Mouse (Mus musculus): ENCODE measurements around the gene Utp6.
A peak's percentile ranks its signal among the peaks of the same experiment; 100 is the strongest.
"Not testable (repeated sequence)": the region's sequence is repeated elsewhere in the genome, so short reads cannot be mapped to it uniquely, and the experiment has no call there.

The Utp6 gene

DNA sequence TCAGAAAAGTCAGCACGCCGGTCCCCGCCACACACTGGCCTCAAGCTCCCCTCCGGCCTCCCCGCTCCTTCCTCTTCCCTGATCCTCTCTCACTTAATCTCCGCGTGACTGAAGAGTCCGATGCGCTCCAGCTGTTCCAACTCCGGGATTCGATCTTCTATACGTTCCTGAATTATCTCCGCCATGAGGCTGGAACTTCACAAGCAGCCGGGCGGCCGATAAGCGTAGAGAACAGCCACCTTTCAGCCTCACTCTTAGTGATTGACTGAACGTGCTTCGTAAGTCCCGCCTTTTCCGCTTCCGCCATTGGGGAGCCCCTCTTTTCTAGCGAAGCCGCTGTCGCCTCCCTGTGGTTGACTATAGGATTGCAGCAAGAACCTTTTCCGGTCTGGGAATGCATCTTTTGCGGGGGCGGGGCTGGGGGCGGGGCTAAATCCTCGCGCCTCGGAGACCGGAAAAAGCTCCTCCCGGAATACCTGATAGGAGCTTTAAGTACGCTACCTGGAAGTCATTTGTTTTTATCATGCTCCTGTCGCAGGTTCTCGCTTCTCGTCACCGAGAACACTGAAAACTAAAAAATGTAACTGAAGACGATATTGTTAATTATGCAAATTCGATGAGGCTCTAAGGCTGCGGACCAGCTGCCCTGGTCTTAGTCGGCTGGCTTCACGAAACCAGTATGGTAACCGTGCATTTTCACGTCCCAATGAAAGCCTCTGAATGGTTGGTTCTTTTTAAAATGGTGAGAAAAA lies at the start of gene Utp6:
Gene Utp6, minus strand, starts transcription at position 266 of the 752 bp plus-strand sequence.
- peak; percentile 98 to 100 for DNase-seq

DNA sequence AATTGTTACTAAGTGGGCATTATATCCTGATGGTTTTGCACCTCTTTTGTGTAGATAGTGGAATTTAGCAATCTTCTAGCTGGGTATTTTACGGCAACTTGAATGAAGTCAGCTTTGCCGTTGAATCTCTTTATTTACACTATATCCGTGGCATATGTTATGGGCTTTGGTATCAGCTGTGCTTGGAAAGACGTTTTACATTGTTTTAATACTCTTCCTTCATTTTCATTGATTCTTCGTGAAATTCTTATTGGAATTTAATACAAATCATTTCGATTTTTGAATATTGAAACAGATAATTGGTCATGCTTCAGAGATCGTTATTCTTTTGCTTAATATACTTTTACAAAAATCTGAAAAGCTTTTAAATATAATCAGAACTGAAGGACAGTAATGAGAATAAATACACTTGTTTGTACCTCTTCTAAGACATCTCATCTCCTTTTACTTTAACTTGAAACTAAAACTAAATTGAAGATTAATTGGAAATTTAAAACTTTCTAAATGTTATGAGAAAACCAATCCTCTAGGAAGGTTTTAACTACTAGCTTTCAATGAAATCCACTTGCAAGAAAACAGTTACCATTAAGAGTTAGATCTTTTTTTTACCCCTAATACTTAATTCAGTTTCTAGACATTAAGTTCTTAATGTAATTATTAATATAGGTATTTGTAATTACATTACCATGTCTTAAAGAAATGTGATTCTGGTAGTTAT lies 32.2 kb upstream of the Utp6 start:
- DNase-seq: no peak

DNA sequence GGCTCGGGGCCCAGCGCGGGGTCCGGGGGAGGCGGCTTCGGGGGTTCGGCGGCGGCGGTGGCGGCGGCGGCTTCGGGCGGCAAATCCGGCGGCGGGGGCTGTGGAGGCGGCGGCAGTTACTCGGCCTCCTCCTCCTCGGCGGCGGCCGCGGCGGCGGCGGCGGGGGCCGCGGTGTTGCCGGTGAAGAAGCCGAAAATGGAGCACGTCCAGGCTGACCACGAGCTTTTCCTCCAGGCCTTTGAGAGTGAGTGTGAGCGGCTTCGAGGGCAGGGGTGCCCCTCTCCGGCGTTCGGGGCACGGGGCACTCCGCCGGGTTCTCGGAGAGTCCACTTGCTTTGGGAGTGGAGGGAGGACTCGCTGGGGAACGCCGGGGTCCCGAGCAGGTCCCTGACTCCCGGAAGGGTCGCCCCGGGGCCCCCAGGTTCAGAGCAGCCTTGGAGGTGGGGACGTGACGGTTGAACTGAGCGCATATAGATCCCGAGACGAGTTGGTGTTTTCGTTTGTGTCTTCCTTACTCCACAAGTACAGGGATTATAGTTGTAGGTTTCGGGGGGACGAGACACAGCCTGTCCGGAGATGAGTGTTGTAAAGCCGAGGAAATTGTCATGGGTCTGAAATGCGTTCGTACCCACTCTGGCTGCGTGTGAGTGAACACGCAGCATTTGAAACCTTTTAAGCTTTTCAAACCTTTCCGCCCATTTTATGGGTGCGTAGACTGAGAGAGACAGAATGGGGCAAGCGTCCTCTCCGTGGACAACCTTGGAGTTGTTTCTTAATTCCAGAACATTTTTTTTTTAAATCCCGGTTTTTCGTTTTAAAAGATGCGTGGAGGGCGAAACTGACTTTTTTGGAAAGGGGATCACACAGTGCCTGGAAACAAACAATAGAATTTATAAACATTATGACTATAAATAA lies 31.4 kb upstream of the Utp6 start:
- DNase-seq: peak; percentile 4 to 65

DNA sequence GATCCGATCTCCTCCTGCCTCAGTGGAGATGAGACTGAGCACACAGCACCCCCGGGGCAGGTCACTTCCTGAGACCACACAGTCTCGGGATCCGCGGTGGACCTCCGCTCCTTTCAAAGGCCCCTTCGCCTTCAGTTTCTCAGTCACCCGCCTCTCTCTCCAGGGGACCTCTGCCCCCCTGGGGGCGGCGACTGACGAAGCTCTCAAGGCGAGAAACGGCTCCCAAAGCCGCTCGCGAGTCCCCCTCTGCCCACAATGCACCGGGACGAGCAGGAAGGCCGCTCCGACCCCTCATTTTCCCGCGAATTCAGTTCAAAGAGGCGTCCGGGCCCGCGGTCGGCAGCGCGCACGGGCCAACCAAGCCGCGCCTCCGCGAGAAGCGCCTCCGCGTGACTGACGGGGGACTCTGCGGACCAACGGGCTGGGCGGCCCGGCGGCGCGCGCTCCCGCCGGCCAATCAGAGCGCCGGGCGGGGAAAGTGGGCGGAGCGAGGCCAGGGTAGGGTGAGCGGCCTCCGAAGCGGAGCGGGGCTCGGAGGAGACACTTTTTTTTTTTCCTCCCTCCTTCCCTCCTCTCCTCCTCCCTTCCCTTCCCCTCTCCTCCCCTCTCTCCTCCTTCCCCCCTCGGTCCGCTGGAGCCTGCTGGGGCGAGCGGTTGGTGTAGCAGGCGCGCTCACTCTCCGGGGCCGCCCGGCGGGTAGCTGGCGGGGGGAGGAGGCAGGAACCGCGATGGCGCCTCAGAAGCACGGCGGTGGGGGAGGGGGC lies 30.6 kb upstream of the Utp6 start, which contains the start of gene Suz12:
Gene Suz12, plus strand, starts transcription at position 515 of the 764 bp plus-strand sequence.
- peak; percentile 94 to 98 for DNase-seq

DNA sequence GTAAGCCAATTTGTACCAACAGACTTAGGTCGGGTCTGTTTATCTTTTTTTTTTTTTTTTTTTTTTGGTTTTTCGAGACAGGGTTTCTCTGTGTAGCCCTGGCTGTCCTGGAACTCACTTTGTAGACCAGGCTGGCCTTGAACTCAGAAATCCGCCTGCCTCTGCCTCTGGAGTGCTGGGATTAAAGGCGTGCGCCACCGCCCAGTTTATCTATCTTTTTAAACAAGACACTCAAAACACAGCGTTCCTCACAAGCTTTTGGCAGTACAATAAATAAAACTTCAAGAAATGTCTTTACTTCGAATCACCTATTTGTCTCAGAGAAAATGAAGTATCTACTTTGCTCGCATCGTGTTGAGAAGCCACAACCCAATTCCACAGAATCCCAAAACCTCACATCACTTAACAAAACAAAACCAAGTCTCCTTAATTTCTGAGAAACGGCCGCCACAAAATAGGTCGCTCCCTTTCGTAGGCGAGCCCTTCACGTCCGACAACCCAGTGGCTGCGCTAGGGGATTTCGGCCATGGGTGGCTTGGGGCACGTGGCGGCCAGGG lies 29.9 kb upstream of the Utp6 start:
- no peak for DNase-seq

- DNase-seq: no peak
Measured at GRCm38 (mm10) chr11:79991600-79991999, 29.4 kb upstream of the Utp6 start.

- DNase-seq: no peak
Measured at GRCm38 (mm10) chr11:79990120-79990519, 27.9 kb upstream of the Utp6 start.

DNA sequence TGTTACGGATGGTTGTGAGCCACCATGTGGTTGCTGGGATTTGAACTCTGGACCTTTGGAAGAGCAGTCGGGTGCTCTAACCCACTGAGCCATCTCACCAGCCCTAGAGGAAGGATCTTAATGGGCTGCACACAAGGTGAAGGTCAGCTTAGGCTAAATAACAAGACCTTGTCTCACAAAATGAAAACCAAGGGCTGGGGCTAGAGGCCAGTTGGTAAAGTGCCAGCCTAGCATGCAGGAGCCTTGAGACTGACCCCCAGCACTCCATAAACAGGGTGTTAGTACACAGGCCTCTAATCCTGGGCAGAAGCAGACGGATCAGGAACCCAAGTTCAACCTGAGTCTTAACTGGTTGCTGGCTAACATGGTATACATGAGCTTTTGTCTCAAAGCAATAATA lies 25.7 kb upstream of the Utp6 start:
- DNase-seq: no peak

DNA sequence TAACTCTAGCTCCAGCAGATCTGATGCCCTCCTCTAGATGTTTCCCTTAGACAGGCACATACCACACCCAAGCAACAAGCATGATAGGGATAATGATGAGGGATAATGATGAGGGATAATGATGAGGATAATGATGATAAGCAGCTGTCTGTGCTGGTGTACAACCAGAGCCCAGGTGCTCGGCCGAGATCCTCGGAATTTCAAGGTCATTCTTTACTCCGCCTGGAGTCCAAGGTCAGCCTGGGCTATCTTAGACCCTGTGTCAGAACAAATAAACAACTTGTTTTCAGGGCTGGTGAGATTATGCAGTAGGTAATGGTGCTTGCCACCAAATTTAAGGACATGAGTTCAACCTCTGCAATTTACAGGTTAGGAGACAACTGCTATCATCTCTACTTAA lies 24.7 kb upstream of the Utp6 start:
- DNase-seq: no peak

GRCm38 (mm10) chr11:79977747-79978146 lies 15.6 kb upstream of the Utp6 start:
- not testable (repeated sequence) for DNase-seq

DNA sequence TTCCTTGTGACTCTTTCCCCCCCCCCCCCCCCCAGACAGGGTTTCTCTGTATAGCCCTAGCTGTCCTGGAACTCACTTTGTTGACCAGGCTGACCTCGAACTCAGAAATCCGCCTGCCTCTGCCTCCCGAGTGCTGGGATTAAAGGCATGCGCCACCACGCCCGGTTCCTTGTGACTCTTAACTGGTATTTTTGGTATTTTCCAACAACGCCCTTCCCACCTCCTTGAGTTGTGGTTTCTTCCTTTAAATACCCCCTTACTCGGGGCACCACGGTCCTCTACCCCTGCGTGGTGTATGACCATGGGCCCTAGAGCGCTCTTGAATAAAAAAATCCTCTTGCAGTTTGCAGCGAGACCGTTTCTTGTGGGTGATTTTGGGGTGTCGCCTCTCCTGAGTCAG lies 14.9 kb upstream of the Utp6 start:
- not testable (repeated sequence) for DNase-seq

- DNase-seq: not testable (repeated sequence)
Measured at GRCm38 (mm10) chr11:79976645-79977044, 14.5 kb upstream of the Utp6 start.

DNA sequence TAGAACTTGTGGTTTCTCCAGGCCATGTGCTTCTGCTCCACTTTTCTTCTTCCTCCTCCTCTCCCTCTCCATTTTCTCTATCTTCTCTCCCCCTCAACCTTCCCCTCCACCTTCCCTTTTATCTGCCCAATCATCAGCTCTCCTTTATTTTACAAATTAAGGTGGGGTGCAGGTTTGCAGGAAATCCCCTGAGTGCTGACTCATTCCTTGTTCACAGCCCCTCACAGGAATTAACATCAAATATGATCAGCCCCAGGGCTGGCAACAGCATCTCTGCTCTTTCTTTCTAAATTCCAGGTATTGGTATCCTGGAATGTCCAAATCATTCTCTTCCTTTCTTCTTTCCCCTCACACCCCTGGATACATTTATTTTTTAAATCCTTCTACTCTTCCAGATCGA lies 14.0 kb upstream of the Utp6 start:
- no peak for DNase-seq

DNA sequence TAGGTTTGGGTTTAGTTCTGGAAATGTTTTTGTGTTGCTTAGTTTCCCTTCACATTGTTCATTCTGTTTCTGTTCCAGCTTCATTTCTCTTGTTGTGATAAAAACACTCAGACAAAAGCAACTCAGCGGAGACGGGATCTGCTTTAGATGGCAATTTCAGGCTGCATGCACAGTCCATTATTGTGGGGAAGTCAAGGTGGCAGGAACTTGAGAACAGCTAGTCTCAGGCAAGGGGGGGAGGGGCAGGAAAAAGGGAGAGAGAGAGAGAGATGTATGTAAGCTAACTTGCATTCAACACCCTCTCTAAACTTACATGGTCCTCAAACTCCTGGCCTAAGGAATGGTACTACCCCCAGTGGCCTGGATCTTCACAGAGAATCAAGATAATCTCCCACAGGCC lies 13.2 kb upstream of the Utp6 start:
- DNase-seq: no peak

GRCm38 (mm10) chr11:79973626-79974476 lies 11.7 kb upstream of the Utp6 start:
- peak; percentile 24 to 56 for DNase-seq

DNA sequence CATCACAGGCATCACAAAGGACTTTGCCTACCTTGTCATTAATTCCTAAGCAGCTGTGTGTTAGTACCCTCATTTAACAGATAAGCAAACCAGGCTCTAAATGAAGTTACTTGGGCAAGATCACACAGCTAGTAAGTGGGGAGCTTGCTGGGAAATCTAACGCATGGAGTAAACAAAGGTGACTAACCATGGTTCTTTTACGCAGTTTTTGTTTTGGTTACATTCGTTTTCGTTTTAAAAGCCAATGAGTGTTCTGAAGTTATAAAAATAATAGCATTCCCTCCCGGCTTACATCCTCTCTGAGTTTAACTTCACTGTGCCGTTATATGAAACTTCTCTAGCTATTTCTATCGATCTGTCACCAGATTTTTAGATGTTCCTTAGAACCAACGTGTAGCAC lies 10.9 kb upstream of the Utp6 start:
- DNase-seq: no peak

DNA sequence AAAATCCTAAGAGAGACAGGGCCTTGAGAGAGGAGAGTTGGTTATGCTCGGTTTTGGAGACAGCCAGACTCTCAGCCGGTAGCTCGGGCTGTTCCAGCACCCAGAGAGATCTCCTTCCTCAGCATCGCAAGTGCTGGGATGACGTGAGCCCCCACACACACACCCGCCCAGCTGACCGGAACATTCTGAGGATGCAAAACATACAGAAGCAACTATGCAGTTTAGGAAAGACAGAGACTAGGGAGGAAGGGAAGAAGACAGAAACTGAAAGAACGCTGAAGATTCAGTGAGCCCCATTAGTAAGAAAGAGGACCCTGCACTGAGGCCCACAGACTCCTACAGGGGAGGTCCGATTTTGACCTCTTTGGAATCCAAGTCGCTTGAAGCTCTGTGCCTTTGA lies 5.6 kb upstream of the Utp6 start:
- no peak for DNase-seq

GRCm38 (mm10) chr11:79965896-79966295 lies 3.7 kb upstream of the Utp6 start:
- DNase-seq: peak; percentile 69 to 75

- no peak for DNase-seq
Measured at GRCm38 (mm10) chr11:79963212-79963974, 1.2 kb upstream of the Utp6 start.

GRCm38 (mm10) chr11:79962877-79963183 lies 640 bp upstream of the Utp6 start:
- DNase-seq: no peak

Data from kidney, postnatal 25 days (tissue).